ENCODE assay signal across 24 mouse cellular contexts in the genomic region with DNA sequence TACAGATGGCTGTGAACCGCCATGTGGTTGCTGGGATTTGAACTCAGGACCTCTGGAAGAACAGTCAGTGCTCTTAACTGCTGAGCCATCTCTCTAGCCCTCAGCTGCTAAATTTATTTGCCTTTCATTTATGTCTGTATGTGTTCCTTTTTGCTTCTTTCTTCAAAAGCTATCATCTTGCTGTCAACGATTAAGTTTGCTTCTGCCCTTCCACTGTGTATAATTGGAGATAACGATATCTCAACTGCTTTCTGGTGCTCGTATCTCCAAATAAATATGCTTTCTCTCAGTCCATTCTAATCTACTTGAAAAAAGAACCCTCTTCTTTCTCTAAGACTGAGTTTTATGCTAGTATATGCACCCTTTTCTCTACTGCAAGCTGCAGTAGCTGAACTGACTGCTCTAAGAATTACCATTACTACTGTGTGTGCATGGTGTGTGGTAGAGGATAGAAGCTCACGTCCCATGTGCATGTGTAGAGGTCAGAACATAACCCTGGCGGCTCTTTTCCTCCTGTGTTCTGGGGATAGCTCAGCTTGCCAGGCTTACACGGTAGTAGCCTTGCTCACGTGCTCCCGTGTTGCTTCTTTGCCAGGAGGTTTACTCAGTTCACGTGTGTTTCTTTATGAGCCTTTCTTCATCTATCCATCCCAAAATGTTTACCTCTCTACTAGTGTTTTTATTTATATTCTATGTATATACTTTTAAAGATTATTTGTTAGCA. TPM values are rescaled to one million over a fixed set of nuclear protein-coding genes. Genes with fewer than 3 reads are reported as not detected.
DNase-seq lines count a peak whose midpoint lies in the region; ATAC-seq and TF ChIP-seq lines count a peak whose summit lies in the region.
"Had no signal": no experiment of that assay in that cellular context is flagged by ENCODE, and none has a peak within 500 bp of the region (broad histone marks: within the 10 kb centered on the region; RNA-seq: fewer than 3 reads in every experiment).

No protein-coding gene starts in this region.

- H3K27ac ChIP-seq in liver, embryonic 11.5 days (ENCODE audit: low read depth, low read length): peak overlapping the region; percentile 93
- peak overlapping the region; percentile 13; the same call in 1 of the 2 replicates for H3K27ac ChIP-seq in liver, postnatal 0 days (ENCODE audit: low read depth)
- no peak overlapping the region for H3K27ac ChIP-seq in hindbrain, embryonic 13.5 days
- H3K27ac ChIP-seq: embryonic facial prominence, embryonic 15.5 days; heart, embryonic 15.5 days; hindbrain, embryonic 14.5 days; limb, embryonic 12.5 days; midbrain, embryonic 15.5 days; neural tube, embryonic 12.5 days; stomach, embryonic 15.5 days had no signal

- peak; percentile 76 for DNase-seq in MEL-GATA-1-ER (ENCODE audit: extremely low read depth, low read depth)
- no peak for DNase-seq in liver, embryonic 11.5 days (ENCODE audit: low spot score)
- no peak for DNase-seq in liver, postnatal 0 days
- DNase-seq: B cell, adult 2 months; cerebellum, adult 9-10 months; forebrain, postnatal 0 days; heart, postnatal 36 days; kidney, adult 8-10 months; kidney, postnatal 14 days; lung, embryonic 14.5 days; right cerebral cortex, postnatal 25 days; thymus, postnatal 36 days had no signal

- peak overlapping the region; percentile 45 for H3K9ac ChIP-seq in liver, embryonic 11.5 days (ENCODE audit: low read depth, low read length)
- no peak overlapping the region for H3K9ac ChIP-seq in liver, postnatal 0 days (replicated peaks)
- H3K9ac ChIP-seq in hindbrain, embryonic 13.5 days: no peak overlapping the region
- H3K9ac ChIP-seq: embryonic facial prominence, embryonic 15.5 days; forebrain, postnatal 0 days; heart, embryonic 15.5 days; hindbrain, embryonic 14.5 days; limb, embryonic 12.5 days; lung, embryonic 14.5 days; midbrain, embryonic 15.5 days; neural tube, embryonic 12.5 days; stomach, embryonic 15.5 days had no signal

- TF ChIP-seq EP300 in liver, postnatal 0 days (IDR thresholded peaks at IDR 0.05; ENCODE audit: low read depth): peak; percentile 91

- 57% methylated on average over 10 of the region's 10 CpGs for WGBS in liver, embryonic 11.5 days
- WGBS in liver, postnatal 0 days (ENCODE audit: insufficient replicate concordance): 55% methylated on average over 10 of the region's 10 CpGs
- 93% methylated on average over 10 of the region's 10 CpGs for WGBS in hindbrain, embryonic 13.5 days

- H3K36me3 ChIP-seq in liver, embryonic 11.5 days (ENCODE audit: control insufficient read depth, insufficient read depth, low read length): no peaks in the 10 kb centered on the region
- peaks cover 3% of the 10 kb centered on the region; the same call in 1 of the 2 replicates for H3K36me3 ChIP-seq in liver, postnatal 0 days (replicated peaks; ENCODE audit: insufficient read depth, low read length)
- peaks cover 5% of the 10 kb centered on the region; the same call in 1 of the 2 replicates for H3K36me3 ChIP-seq in hindbrain, embryonic 13.5 days
- H3K36me3 ChIP-seq: embryonic facial prominence, embryonic 15.5 days; heart, embryonic 15.5 days; limb, embryonic 12.5 days; midbrain, embryonic 15.5 days; neural tube, embryonic 12.5 days; stomach, embryonic 15.5 days had no signal

- no peaks in the 10 kb centered on the region for H3K4me1 ChIP-seq in liver, embryonic 11.5 days (replicated peaks; ENCODE audit: control insufficient read depth, insufficient read depth, low read length)
- H3K4me1 ChIP-seq in liver, postnatal 0 days (ENCODE audit: insufficient read depth): no peaks in the 10 kb centered on the region
- H3K4me1 ChIP-seq in hindbrain, embryonic 13.5 days (replicated peaks): peaks cover 4% of the 10 kb centered on the region; the same call in 1 of the 2 replicates
- H3K4me1 ChIP-seq: heart, embryonic 15.5 days; midbrain, embryonic 15.5 days; neural tube, embryonic 12.5 days; stomach, embryonic 15.5 days had no signal

- TF ChIP-seq CTCF in liver, postnatal 0 days (IDR thresholded peaks at IDR 0.05; ENCODE audit: low read depth): no peak

- no peak overlapping the region for H3K4me3 ChIP-seq in liver, embryonic 11.5 days (ENCODE audit: low read depth, low read length)
- no peak overlapping the region for H3K4me3 ChIP-seq in liver, postnatal 0 days (ENCODE audit: low read depth, low read length)
- no peak overlapping the region for H3K4me3 ChIP-seq in hindbrain, embryonic 13.5 days
- H3K4me3 ChIP-seq: embryonic facial prominence, embryonic 15.5 days; heart, embryonic 15.5 days; limb, embryonic 12.5 days; midbrain, embryonic 15.5 days; neural tube, embryonic 12.5 days; stomach, embryonic 15.5 days had no signal

- ATAC-seq in common myeloid progenitor, adult 5-6 weeks (replicated peaks; ENCODE audit: low read depth, poor library complexity, severe bottlenecking): peak; percentile 45; the same call in 1 of the 2 replicates
- ATAC-seq in liver, embryonic 11.5 days (replicated peaks; ENCODE audit: low FRiP score): peak; percentile 87
- peak; percentile 73 for ATAC-seq in liver, postnatal 0 days
- ATAC-seq in megakaryocyte, adult 5-6 weeks (ENCODE audit: poor library complexity, severe bottlenecking): no peak
- no peak for ATAC-seq in cerebellum, adult (ENCODE audit: insufficient number of reproducible peaks, low FRiP score, low TSS enrichment)
- no peak for ATAC-seq in hindbrain, embryonic 13.5 days (ENCODE audit: low FRiP score)
- ATAC-seq: forebrain, postnatal 0 days; midbrain, embryonic 15.5 days had no signal

- no peaks in the 10 kb centered on the region for H3K27me3 ChIP-seq in liver, embryonic 11.5 days (replicated peaks; ENCODE audit: control insufficient read depth, insufficient read depth, low read length)
- no peaks in the 10 kb centered on the region for H3K27me3 ChIP-seq in liver, postnatal 0 days (ENCODE audit: insufficient read depth, low read length)
- H3K27me3 ChIP-seq in hindbrain, embryonic 13.5 days: no peaks in the 10 kb centered on the region
- H3K27me3 ChIP-seq: CH12.LX; embryonic facial prominence, embryonic 15.5 days; heart, embryonic 15.5 days; limb, embryonic 12.5 days; midbrain, embryonic 15.5 days; neural tube, embryonic 12.5 days; stomach, embryonic 15.5 days had no signal

- H3K4me2 ChIP-seq in liver, embryonic 11.5 days: peak overlapping the region; percentile 50
- H3K4me2 ChIP-seq in liver, postnatal 0 days (ENCODE audit: low read depth, low read length): peak overlapping the region; percentile 24
- H3K4me2 ChIP-seq in hindbrain, embryonic 13.5 days: no peak overlapping the region
- H3K4me2 ChIP-seq: embryonic facial prominence, embryonic 15.5 days; heart, embryonic 15.5 days; hindbrain, embryonic 14.5 days; limb, embryonic 12.5 days; lung, embryonic 14.5 days; midbrain, embryonic 15.5 days; neural tube, embryonic 12.5 days; stomach, embryonic 15.5 days had no signal

- H3K9me3 ChIP-seq in liver, embryonic 11.5 days (ENCODE audit: control insufficient read depth, low read length): no peaks in the 10 kb centered on the region
- no peaks in the 10 kb centered on the region for H3K9me3 ChIP-seq in liver, postnatal 0 days (ENCODE audit: low read length)
- H3K9me3 ChIP-seq in hindbrain, embryonic 13.5 days: no peaks in the 10 kb centered on the region
- H3K9me3 ChIP-seq: embryonic facial prominence, embryonic 15.5 days; heart, embryonic 15.5 days; limb, embryonic 12.5 days; midbrain, embryonic 15.5 days; neural tube, embryonic 12.5 days; stomach, embryonic 15.5 days had no signal

RNA-seq across cellular contexts. Expression of a gene that starts 20.6 kb away (rescaled TPM):
- total RNA-seq in common myeloid progenitor, adult 5-6 weeks (2017): 34.9 and 36.0 TPM in 2 replicates
- 95.9 and 103 TPM in 2 replicates for polyA plus RNA-seq in liver, embryonic 11.5 days (2014; fragmentation: Nextera tagmentation; extraction: Ambion mirVana)
- 32.6 and 36.5 TPM in 2 replicates for polyA plus RNA-seq in liver, postnatal 0 days (2015; fragmentation: Nextera tagmentation; extraction: Ambion mirVana)
- total RNA-seq in megakaryocyte, adult 5-6 weeks (2015): 154 and 163 TPM in 2 replicates
- total RNA-seq in megakaryocyte, adult 5-6 weeks (2017): 77.1 and 79.1 TPM in 2 replicates
- polyA plus RNA-seq in hindbrain, embryonic 13.5 days (2015; fragmentation: Nextera tagmentation; extraction: Ambion mirVana): 126 and 139 TPM in 2 replicates

RNA-seq across cellular contexts. Expression of a gene that starts 21.0 kb away (rescaled TPM):
- total RNA-seq in common myeloid progenitor, adult 5-6 weeks (2017): 54.7 and 60.6 TPM in 2 replicates
- polyA plus RNA-seq in liver, embryonic 11.5 days (2014; fragmentation: Nextera tagmentation; extraction: Ambion mirVana): 48.6 and 53.8 TPM in 2 replicates
- 13.5 and 13.7 TPM in 2 replicates for polyA plus RNA-seq in liver, postnatal 0 days (2015; fragmentation: Nextera tagmentation; extraction: Ambion mirVana)
- total RNA-seq in megakaryocyte, adult 5-6 weeks (2015): 67.1 and 67.3 TPM in 2 replicates
- total RNA-seq in megakaryocyte, adult 5-6 weeks (2017): 67.6 and 70.3 TPM in 2 replicates
- polyA plus RNA-seq in hindbrain, embryonic 13.5 days (2015; fragmentation: Nextera tagmentation; extraction: Ambion mirVana): 66.3 and 70.3 TPM in 2 replicates

Comparison
In these comparisons a context has a peak if more than half of its experiments do, and no peak if none do; other contexts are left out.
1. ATAC-seq: peak in common myeloid progenitor, adult 5-6 weeks (single experiment), liver, embryonic 11.5 days (single experiment) and liver, postnatal 0 days (single experiment); none in megakaryocyte, adult 5-6 weeks (single experiment), cerebellum, adult (single experiment) and hindbrain, embryonic 13.5 days (single experiment).